Mouse (Mus musculus): ENCODE measurements around the gene Dao.

DNA sequence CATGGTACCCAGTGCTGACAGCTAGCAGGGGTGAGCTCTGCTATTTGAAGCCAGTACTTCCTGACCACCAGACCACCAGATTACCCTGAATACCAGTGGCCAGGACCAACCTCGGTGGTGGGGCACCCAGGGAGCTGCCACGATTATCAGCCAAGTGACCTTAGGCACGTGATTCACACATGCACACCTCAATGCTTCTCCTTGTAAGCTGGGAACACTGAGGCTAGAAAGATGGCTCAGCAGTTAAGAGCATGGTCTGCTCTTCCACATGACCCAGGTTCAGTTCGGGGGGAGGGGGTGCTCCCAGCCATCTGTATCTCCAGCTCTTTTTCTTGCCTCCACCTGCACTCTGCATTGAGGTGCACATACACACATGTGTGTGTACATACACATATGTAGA, 5.5 kb downstream of the Dao start:
- TF ChIP-seq CTCF (IDR thresholded peaks at IDR 0.05; ENCODE audit: low read depth), result no peak
- no peak for TF ChIP-seq EP300 (IDR thresholded peaks at IDR 0.05; ENCODE audit: low read depth)

Measured in heart, postnatal 0 days (tissue).